Mouse (Mus musculus) stomach, embryonic 14.5 days (tissue): ENCODE results near the gene Gm15056. TPM values are rescaled to one million over a fixed set of nuclear protein-coding genes. Genes with fewer than 3 reads are reported as not detected.

Experiments used
- polyA plus RNA-seq: library from polyadenylated mRNA; unstranded; fragments of >200 nt; fragmentation: Nextera tagmentation; extraction: Ambion mirVana; gene quantifications from 2 replicates; pipeline ENCODE4 v1.2.1, GENCODE M21; 2014

Gm15056 gene
- polyA plus RNA-seq, 1 experiment from 2014 or later, result not detected

Other genes starting within 250 kb of the Gm15056 start
- not detected in 2 replicates for gene Defb33, start 10.0 kb downstream of the Gm15056 start, polyA plus RNA-seq
- gene Gm6040, start 19.4 kb upstream of the Gm15056 start, polyA plus RNA-seq, result not detected in 2 replicates
- gene AY761185, start 42.1 kb upstream of the Gm15056 start, polyA plus RNA-seq, result not detected in 2 replicates
- not detected in 2 replicates for gene Defa21, start 122.9 kb upstream of the Gm15056 start, polyA plus RNA-seq
- gene Defa23, start 152.4 kb upstream of the Gm15056 start, polyA plus RNA-seq, result not detected in 2 replicates
- not detected in 2 replicates for gene Defa35, start 162.4 kb upstream of the Gm15056 start, polyA plus RNA-seq
- gene Defa25, start 181.8 kb upstream of the Gm15056 start, polyA plus RNA-seq, result not detected in 2 replicates
- not detected in 2 replicates for gene Gm14851, start 193.4 kb upstream of the Gm15056 start, polyA plus RNA-seq
- not detected in 2 replicates for gene Defa30, start 232.0 kb upstream of the Gm15056 start, polyA plus RNA-seq